Mouse (Mus musculus): ENCODE measurements around the gene Washc4.

DNA sequence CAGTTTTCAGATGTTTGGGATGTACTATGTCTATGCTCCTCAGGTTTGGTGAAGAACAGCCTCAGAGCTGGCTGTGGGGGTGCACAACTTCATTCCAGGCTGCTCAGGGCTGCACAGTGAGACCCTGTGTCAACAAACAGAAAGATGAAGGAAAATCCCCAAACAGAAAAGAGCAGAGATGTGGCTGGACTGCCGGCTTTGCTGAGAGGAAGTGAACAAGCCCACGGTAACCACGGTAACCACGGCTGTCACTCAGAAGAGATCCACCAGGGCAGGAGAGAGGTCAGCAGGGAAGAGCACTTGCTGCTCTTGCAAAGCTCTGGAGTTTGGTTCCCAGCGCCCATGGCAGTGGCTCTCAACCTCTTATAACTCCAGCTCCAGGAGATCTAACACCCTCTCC lies 90.9 kb downstream of the Washc4 start:
- TF ChIP-seq POLR2A (IDR thresholded peaks at IDR 0.05; ENCODE audit: control insufficient read depth, extremely low read depth, insufficient read depth, low read length, poor library complexity) (no peak), CTCF (IDR thresholded peaks at IDR 0.05; ENCODE audit: borderline replicate concordance, control insufficient read depth, extremely low read depth, insufficient read depth, low read length, poor library complexity) (no peak)

All from thymus, adult 2 months (tissue).